ENCODE assay signal across 8 mouse cellular contexts in genomic region chrX:20819204-20819628, GRCm38 (mm10). TPM values are rescaled to one million over a fixed set of nuclear protein-coding genes. Genes with fewer than 3 reads are reported as not detected.
DNase-seq lines count a peak whose midpoint lies in the region; ATAC-seq lines count a peak whose summit lies in the region.

No protein-coding gene starts in this region.

- H3K27me3 ChIP-seq in heart, embryonic 11.5 days (ENCODE audit: control insufficient read depth, insufficient read depth, low read length): no peaks in the 10 kb centered on the region
- no peaks in the 10 kb centered on the region for H3K27me3 ChIP-seq in kidney, embryonic 16.5 days (ENCODE audit: insufficient read depth, low read length)
- H3K27me3 ChIP-seq in liver, embryonic 12.5 days (replicated peaks): no peaks in the 10 kb centered on the region
- H3K27me3 ChIP-seq in splenic B cell, adult 2 months (ENCODE audit: control insufficient read depth, insufficient read depth, low read length, poor library complexity, severe bottlenecking): no peaks in the 10 kb centered on the region

- no peaks in the 10 kb centered on the region for H3K36me3 ChIP-seq in heart, embryonic 11.5 days (ENCODE audit: control insufficient read depth, insufficient read depth, low read length)
- H3K36me3 ChIP-seq in kidney, embryonic 16.5 days (ENCODE audit: insufficient read depth, low read length): no peaks in the 10 kb centered on the region
- no peaks in the 10 kb centered on the region for H3K36me3 ChIP-seq in liver, embryonic 12.5 days
- H3K36me3 ChIP-seq in splenic B cell, adult 2 months (ENCODE audit: control insufficient read depth, insufficient read depth, low read length, poor library complexity, severe bottlenecking): no peaks in the 10 kb centered on the region

- DNase-seq in CD4-positive helper T cell, adult 2 months (ENCODE audit: low read depth, low spot score): peak; percentile 85
- peak; percentile 92 for DNase-seq in brain, adult 2 months (ENCODE audit: low read depth, low spot score)
- peak; percentile 88 for DNase-seq in naive thymus-derived CD4-positive, alpha-beta T cell, adult 2 months (ENCODE audit: low read depth)
- peak; percentile 88 for DNase-seq in splenic B cell, adult 2 months (ENCODE audit: low read depth, low spot score)

- H3K27ac ChIP-seq in heart, embryonic 11.5 days (ENCODE audit: low read depth, low read length): no peak overlapping the region
- H3K27ac ChIP-seq in kidney, embryonic 16.5 days (ENCODE audit: low read length): peak overlapping the region; percentile 76
- H3K27ac ChIP-seq in liver, embryonic 12.5 days: no peak overlapping the region

- ATAC-seq in erythroblast, adult 5-6 weeks (replicated peaks; ENCODE audit: low FRiP score, poor library complexity, severe bottlenecking): peak; percentile 84
- ATAC-seq in heart, embryonic 11.5 days (replicated peaks; ENCODE audit: insufficient number of reproducible peaks, low FRiP score, low TSS enrichment): peak; percentile 80; the same call in 1 of the 2 replicates
- ATAC-seq in kidney, embryonic 16.5 days (ENCODE audit: low FRiP score, low TSS enrichment): peak; percentile 97
- ATAC-seq in liver, embryonic 12.5 days: peak; percentile 90

- 0 out of 2 replicates have a peak overlapping the region, but pooled peaks have one; percentile 46 for H3K9ac ChIP-seq in heart, embryonic 11.5 days (ENCODE audit: low read depth, low read length)
- H3K9ac ChIP-seq in kidney, embryonic 16.5 days (replicated peaks; ENCODE audit: low read length): peak overlapping the region; percentile 45; the same call in 1 of the 2 replicates
- peak overlapping the region; percentile 46 for H3K9ac ChIP-seq in liver, embryonic 12.5 days

- no peaks in the 10 kb centered on the region for H3K4me1 ChIP-seq in heart, embryonic 11.5 days (ENCODE audit: control insufficient read depth, insufficient read depth, low read length)
- no peaks in the 10 kb centered on the region for H3K4me1 ChIP-seq in kidney, embryonic 16.5 days (ENCODE audit: insufficient read depth, low read length)
- peaks cover 8% of the 10 kb centered on the region for H3K4me1 ChIP-seq in liver, embryonic 12.5 days

- no peaks in the 10 kb centered on the region for H3K9me3 ChIP-seq in heart, embryonic 11.5 days (replicated peaks; ENCODE audit: control insufficient read depth, low read length)
- H3K9me3 ChIP-seq in kidney, embryonic 16.5 days (ENCODE audit: low read length): no peaks in the 10 kb centered on the region
- H3K9me3 ChIP-seq in liver, embryonic 12.5 days (replicated peaks): no peaks in the 10 kb centered on the region

- peak overlapping the region; percentile 70 for H3K4me2 ChIP-seq in heart, embryonic 11.5 days
- peak overlapping the region; percentile 56 for H3K4me2 ChIP-seq in kidney, embryonic 16.5 days (replicated peaks; ENCODE audit: low read depth, low read length)
- peak overlapping the region; percentile 71 for H3K4me2 ChIP-seq in liver, embryonic 12.5 days

- H3K4me3 ChIP-seq in heart, embryonic 11.5 days (ENCODE audit: low read depth, low read length): peak overlapping the region; percentile 28
- H3K4me3 ChIP-seq in kidney, embryonic 16.5 days (ENCODE audit: low read length): peak overlapping the region; percentile 42
- H3K4me3 ChIP-seq in liver, embryonic 12.5 days: peak overlapping the region; percentile 40

- WGBS in heart, embryonic 11.5 days (ENCODE audit: insufficient replicate concordance): 31% methylated on average over 19 of the region's 19 CpGs
- WGBS in kidney, embryonic 16.5 days: 35% methylated on average over 19 of the region's 19 CpGs
- 12% methylated on average over 17 of the region's 19 CpGs for WGBS in liver, embryonic 12.5 days (ENCODE audit: insufficient replicate concordance)

RNA-seq across cellular contexts. Expression of gene Araf, which starts 21.6 kb away (rescaled TPM):
- total RNA-seq in erythroblast, adult 5-6 weeks (2015; ENCODE audit: low replicate concordance): 18.4 and 23.8 TPM in 2 replicates
- total RNA-seq in erythroblast, adult 5-6 weeks (2017; ENCODE audit: low replicate concordance): 9.5 and 9.9 TPM in 2 replicates
- polyA plus RNA-seq in heart, embryonic 11.5 days (2014; fragmentation: Nextera tagmentation; extraction: Ambion mirVana): 94.5 and 103 TPM in 2 replicates
- 124 and 143 TPM in 2 replicates for polyA plus RNA-seq in kidney, embryonic 16.5 days (2015; fragmentation: Nextera tagmentation; extraction: Ambion mirVana)
- 58.9 and 62.8 TPM in 2 replicates for polyA plus RNA-seq in liver, embryonic 12.5 days (2016; fragmentation: Nextera tagmentation; extraction: Ambion mirVana)

RNA-seq across cellular contexts. Expression of gene Timp1, which starts 50.8 kb away (rescaled TPM):
- not detected in 2 replicates for total RNA-seq in erythroblast, adult 5-6 weeks (2015; ENCODE audit: low replicate concordance)
- not detected in 2 replicates for total RNA-seq in erythroblast, adult 5-6 weeks (2017; ENCODE audit: low replicate concordance)
- polyA plus RNA-seq in heart, embryonic 11.5 days (2014; fragmentation: Nextera tagmentation; extraction: Ambion mirVana): 33.6 and 34.7 TPM in 2 replicates
- polyA plus RNA-seq in kidney, embryonic 16.5 days (2015; fragmentation: Nextera tagmentation; extraction: Ambion mirVana): 19.3 and 21.1 TPM in 2 replicates
- polyA plus RNA-seq in liver, embryonic 12.5 days (2016; fragmentation: Nextera tagmentation; extraction: Ambion mirVana): 3.7 and 5.1 TPM in 2 replicates
